Mouse (Mus musculus) layer of hippocampus, adult 11-12 months (tissue): ENCODE results near the gene Olfr1301.

Source experiments
- DNase-seq: peaks from one replicate; pipeline ENCODE4 v3.0.0; 2022; ENCODE audit warnings: low spot score

The Olfr1301 gene

DNA sequence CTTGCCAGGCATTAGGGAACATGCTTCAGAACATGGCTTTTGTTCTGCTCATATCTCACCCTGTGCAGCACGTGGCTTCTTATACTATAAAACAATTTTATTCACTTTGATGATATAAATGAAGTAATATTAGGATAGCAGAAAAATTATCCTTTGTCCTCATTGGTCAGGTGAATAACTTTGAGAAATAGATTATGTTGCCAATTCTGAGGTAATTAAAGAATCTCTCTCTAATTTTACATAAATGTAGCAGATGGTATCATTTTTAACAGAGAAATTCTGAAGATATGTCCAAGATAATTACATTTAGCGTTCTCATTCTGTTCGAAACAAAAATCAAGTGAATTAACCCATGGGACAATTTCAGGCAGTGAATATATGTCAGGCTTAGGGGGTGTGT is at the start of gene Olfr1301:
TSS of gene Olfr1301 (plus strand) at position 301 of the 400 bp plus-strand sequence.
- no peak for DNase-seq

DNA sequence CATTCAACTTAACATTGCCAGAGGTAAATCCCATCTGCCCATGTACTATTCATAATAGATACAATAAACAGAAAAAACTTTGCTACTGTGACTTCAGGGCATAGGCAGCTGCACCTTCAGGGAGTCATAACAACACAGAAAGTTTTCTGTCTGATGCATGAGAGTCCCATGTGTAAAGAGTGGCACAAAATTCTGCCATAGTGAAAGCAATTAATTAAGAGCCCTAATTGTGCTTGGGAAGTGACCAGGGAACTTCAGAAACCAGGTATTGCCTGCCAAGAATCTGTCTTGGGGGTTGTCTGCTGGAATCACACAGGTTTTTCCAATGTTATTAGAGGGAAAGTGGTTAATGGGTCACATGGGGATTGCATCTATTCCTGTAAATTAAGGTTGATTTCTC is 24.1 kb upstream of the Olfr1301 start:
- no peak for DNase-seq

DNA sequence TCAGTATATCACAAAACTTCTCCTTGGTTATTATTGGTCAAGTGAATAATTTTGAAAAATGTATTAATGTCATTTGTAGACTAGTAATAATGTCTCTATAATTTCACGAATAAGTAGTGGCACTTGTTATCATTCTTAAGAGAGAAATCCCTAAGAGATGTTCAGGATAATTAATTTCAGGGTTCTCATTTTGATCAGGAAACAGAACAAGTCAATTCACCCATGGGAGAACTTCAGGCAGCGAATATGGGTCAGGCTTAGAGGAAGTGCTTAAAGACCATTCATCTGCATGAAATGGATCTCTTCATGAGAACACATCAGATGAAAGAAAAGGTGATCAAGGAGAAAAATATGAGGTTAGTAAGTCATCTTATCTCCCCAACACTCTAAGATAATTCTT is 26.3 kb downstream of the Olfr1301 start, which contains the start of gene Olfr1302:
TSS of gene Olfr1302 (plus strand) at position 301 of the 400 bp plus-strand sequence.
- no peak for DNase-seq
